Mouse (Mus musculus): ENCODE results near the gene Ibtk. TPM values are rescaled to one million over a fixed set of nuclear protein-coding genes. Genes with fewer than 3 reads are reported as not detected.
A peak's percentile ranks its signal among the peaks of the same experiment; 100 is the strongest.
"Not testable (repeated sequence)": the region's sequence is repeated elsewhere in the genome, so short reads cannot be mapped to it uniquely, and the experiment has no call there.

Gene Ibtk
- total RNA-seq (2021) (10 to 100 TPM; 37.2 to 40.0 TPM), polyA plus RNA-seq (2012; rRNA removed) (4.5 and 5.1 TPM in 2 replicates)
- long read RNA-seq, full-length matches to known transcripts = 5 of 14 reads
- long read RNA-seq, partial matches to known transcripts = 1 of 14 reads
- long read RNA-seq, other reads (novel, unspliced or antisense) = 8 of 14 reads

DNA sequence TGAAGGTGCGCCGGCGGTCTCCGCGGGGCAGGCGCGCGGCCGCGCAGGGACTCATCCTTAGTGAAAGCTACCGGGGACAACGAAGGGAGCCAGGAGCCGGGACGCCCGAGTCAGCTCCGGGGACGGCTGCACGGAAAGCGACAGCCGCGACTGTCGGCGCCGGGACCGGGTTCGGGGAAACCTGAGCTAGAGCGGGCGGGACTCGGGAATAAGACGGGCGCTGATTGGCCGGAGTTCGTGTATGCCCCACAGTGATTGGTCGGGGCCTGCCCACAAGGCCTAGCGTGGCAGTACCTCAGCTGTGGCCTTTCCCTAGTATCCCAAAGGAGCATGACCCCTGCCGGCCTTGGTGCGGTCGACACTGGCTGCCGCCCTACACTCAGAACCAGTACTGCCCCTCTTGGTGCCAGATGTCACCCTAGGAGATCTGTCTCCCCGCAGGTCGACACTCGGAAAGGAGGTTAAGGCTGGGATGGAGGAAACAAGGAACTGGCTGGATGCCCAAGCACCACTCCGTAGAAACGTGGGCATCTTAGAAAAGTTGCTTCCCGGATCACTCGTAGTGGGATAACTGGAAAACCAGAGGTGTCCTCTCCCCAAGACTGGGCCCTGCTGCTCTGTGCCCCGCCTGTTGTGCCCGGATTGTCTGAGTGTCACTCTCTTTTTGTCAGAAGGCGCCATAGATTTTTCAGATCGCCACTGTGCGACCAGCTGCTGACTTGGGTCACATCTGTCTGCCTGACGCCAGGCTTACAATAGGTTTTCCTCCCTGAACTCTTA, at the start of gene Ibtk:
Gene Ibtk (minus strand): TSS at position 193 of the 780 bp plus-strand sequence.
- DNase-seq = peak; percentile 99

DNA sequence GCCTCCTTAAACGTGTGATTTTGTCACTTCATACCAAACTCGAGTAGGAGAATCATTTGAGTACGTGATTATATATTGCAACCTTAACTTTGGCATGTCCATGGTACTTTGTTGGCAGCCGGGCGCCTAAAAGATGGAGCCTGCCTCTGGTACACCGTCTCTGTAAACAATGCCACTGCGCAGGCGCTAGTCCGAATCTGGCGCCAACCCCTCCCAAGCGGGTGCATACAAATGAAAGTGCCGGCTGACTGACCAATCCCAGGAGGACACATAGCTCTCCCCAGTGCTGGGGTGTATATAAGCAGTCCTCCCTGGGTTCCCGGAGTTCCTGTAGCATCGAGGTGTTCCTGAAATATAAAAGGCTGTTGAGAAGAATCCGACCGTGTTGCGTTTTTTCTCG, 42.4 kb upstream of the Ibtk start:
- not testable (repeated sequence) for DNase-seq

DNA sequence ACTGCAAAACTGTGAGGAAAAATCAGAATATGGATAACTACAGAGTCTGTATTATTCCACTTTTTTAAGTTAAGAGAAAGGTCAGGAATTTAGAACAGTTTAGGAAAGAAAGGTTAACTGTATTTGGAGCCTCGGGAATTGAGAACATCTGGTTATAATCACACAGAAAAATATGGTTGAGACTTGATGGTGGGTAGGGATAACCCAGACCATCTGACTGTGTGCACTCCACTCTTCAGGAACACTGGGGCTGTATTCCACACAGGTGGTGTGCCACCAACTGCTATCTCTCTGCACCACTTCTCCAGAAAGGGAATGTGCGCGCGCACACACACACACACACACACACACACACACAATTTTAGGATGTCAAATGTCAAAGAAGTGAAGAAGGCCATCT, 31.1 kb upstream of the Ibtk start:
- DNase-seq = no peak

DNA sequence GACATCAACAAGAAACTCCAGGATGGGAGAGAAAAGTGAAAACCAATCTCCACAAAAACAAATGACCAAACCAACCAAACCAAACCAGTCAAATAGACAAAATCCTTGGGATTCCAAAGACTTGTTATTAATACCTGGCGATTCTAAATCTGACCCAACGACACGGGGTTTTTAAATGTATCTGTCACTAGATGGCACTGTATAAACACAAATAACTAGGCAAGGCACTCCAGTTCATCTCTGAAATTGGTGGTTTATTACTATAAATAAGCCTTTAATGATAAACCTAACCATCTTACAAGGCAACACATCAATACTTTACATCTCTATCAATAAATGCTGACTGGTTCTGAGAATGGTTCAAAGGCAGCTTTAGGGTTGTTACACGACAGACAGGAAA, 30.3 kb upstream of the Ibtk start:
- DNase-seq = no peak

DNA sequence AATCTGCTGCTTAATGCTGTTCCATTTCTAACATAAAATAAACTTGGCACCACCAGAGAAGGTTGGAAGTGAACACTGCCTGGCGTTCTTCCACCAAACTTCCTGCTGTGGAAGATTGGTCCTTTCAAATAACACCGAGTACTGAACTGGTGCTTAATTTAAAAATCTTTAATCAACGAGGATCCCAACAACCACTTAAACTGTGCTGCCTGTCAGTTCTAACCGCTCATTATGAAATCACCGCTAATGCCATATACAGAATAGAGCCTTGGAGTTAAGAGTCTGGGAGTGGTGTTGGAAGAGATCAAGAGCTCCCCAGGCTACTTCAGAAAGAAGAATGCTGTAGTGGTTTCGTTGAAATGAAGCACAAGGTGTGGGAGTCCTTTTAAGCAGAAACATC, 28.4 kb upstream of the Ibtk start:
- no peak for DNase-seq

DNA sequence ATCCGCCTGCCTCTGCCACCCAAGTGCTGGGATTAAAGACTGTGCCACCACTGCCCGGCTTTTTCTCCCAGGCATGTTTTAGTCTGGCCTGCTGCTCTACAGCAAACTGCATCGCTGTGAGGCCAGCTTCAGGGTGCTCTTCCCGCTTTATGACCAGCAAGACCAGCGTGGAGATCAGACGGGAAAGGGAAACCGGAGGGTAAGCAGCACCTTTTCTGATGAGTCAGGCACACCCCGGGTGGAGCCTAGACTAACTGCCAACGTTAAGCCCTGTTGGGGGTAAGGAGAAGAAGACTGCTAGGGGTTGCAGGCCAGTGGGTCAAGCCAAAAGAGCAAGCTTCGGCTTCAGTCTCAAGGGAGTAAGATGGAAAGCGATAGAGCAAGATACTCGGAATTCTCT, 23.1 kb upstream of the Ibtk start:
- DNase-seq = no peak

DNA sequence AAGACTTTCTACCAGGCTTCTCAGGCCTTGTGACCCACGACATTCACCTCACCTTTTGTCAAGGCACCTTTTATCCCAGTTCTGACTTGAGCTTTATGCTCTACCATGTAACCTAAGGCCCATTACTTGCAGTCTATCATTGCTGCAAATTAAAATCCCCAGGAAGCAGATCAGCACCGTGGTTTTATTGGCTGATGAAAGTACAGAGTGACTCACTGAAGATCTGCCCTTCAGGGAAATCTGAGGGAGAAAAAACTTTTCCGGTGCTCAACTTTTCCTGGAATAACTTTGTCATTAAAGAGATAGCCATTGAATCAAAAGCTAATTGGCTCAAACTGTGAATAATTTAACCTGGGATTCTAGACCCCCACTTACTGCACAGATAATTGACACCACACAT, 22.3 kb upstream of the Ibtk start:
- peak; percentile 9 for DNase-seq

DNA sequence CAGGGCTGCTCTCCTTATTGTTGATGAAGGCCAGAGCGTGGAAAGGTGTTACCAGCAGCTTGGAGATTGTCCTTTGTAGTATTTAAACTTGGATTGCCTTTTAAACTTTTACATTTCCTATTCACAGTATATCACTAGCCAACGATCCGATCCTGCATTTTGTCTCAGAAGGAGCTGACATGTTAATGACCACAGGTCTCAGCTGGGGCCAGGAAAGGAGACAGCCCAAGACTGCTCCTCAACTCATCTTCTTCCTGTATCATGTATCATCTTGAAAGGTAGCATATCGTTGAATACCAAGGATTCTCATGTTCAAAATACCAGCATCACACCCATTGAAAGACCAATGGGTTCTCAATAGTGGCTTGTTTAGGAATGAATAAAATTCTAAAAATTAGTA, 21.2 kb upstream of the Ibtk start:
- DNase-seq = no peak

DNA sequence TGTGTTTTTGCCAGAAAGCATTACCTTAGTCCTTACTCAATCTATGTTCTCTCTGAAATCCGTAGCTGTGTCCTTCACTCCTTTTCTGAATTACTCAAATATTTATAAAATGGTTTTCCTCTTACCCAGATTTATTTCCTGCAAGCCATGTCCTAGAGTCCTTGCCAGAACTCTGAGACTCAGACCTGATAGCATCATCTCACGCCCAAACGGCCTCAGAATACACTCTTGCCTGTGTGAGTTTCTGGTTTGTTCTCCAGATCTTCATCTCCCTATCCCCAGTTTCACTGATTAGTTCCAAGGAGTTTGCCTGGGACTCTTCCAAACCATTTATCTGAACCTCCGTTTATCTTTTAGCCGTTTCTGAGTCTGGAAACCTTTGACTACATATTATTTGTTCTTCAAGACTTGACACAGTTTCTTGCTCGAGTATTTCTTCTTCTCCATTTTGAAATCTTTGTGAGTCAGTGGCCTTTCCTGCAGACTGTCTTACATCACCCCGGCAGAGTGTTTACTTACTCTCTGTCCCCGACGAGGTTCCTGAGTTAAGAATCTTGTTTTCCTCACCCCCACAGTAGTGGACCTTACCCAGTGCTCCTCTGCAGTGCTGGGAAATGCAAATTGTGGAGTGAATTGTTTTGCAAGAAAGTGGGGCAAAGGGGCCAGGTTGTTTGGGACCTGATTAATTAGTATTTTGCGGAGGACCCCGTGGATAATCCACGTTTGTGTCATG, 20.1 kb upstream of the Ibtk start:
- DNase-seq = no peak

DNA sequence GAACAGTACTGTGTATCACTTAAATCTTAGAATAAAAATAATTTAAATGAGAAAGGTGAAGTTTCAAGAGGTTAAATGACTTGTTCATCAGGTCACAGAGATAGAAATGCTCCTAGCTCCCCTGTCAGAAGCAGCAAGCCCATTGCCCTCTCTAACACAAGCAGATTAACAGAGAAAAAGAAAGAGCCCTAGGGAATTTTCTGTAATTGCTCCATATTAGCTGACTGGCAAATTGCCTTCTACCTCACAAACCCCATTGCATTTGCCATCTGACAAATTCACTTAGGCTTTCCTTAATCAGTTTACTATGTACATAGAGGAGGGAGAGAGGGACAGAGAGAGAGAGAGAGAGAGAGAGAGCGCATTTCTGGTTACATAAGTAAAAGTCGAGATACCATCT, 18.1 kb upstream of the Ibtk start:
- DNase-seq = no peak

DNA sequence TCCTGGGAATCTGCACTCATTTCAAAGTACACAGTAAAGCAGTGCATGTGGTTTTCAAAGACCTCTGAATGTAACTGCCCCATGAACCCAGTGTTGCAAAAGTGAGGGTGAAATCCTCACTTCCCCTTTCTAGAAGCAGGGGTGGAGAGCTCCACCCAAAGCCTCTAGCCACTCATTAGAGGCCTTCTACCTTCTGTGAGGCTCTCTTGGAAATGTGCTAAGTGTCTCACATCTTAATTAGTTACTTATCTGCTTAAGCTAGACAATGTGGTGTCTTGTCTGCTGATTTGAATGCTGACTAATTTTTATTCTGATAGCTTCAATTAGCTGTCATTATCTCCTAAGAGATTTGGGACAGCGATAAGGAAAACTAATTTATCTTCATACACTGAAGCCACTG, 13.3 kb upstream of the Ibtk start:
- no peak for DNase-seq

DNA sequence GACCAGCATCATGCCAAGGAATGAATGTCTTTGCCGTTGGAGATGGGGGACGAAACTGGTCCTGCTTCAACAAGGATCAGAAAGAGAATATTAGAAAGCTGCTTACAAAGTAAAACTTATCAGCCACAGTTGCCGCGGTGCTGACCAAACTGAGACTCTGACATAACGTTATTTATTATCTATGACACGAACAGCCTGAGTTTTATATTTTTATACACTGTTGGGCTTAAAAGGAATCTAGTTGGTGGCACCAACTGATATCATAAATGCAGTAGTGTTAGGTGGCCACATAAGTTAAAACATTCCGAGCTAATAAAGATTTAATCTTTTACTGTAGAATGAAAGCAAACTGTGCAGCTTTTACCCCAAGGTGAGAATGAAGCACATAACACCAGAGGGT, 1.7 kb upstream of the Ibtk start:
- DNase-seq = no peak

DNA sequence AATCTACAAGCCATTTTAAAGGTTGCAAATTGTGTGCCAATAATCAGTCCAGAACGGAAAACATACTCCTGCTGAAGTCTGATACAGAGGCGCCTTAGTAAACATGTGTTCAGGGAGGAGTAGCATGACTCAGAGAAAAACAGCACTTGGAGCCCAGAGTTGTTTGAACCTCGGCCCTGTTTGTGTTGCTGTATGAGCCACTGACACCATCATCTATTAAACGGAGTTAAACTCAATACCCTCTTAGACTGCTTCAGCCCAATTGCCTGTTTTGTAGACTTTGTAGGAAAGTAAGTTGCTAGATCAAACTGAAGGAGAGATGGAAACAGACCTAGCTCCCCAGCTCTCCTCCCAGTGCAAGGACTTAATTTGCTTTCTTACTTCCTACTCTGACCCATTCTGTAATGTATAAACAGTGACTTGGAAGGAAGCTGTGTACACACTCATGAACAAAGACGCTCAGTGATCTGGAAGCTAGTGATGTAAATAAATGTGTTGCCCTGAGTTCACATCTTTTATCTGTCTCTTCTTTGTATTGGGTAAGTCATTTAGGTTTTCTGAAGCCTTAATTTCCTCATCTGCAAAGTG, 882 bp upstream of the Ibtk start:
- no peak for DNase-seq

DNA sequence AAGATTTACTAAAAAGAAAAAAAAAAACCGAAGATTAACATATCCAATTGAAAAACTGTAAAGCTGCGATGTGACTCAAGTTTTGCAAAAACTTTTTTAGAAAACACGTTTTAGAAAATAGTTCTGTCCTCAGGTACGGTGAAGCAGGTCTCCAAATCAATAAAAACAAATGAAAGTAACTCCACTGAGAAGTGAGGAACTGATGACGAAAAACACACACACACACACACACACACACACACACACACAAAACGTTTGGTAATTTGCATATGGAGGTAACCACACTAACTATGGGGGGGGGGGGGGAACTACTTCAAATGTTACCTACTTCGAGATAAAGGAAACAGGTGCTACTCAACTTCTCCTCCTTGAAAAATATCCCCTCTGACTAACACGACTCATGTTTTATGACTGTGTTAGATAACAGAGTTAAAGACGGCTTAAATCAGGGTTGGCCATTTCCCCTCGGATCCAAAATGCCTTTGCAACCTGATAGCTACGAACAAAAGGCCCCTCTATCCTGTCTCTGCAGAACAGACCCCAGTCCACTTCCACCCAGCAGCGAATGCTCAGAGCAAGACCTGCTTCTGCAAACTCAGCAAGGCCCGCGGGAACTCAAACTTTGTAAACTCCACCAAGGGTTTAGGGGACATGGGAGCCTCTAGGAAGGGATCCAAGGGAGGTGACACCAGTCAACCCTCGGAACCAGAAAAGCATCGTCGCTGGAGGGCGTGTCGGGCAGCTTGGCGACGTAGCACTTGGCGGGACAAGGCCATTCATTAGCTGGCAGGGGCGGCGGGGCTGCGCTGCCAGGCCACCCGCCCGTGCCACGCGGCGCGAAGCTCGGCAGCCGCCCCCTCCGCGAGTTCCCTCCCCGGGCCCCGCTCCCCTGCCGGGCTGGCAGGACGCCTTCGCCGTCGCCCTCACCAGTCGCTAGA, 661 bp downstream of the Ibtk start:
- DNase-seq = peak; percentile 91

DNA sequence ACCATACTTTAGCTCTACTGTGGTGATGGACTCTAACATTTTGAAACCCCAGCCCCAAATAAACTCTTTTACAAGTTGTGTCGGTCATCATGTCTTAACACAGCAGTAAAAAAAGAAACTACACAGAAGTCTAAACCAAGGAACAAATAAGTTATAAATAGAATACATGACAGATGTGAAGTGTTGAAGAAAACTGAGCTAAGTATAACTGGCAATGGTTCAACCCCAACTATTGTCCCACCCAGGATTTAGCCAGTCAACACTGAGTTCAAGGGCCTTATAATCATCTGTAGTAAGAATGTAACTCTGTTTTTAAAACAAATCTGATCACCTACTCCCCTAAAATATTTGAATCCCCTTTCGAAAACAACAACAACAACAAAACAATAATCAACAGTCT, 3.6 kb downstream of the Ibtk start:
- DNase-seq = no peak

DNA sequence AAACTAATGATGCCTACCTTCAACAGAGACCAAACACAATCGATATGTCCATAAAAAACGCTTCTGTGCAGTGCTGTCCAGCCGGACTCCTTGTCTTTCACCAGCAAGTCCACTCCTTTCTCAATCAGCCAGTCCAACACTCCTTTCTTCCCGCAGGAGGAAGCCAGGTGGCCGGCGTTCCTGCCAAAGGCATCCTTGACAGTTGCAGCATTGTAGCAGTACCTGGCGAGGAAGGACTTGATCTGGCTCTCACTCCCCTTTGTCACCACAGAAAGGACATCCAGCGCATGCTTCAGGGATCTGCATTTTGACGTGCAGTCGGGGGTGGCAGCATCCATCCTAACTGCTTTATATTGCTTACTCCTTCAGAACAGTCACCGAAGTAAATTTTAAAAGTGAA, 5.8 kb downstream of the Ibtk start:
- DNase-seq = no peak

DNA sequence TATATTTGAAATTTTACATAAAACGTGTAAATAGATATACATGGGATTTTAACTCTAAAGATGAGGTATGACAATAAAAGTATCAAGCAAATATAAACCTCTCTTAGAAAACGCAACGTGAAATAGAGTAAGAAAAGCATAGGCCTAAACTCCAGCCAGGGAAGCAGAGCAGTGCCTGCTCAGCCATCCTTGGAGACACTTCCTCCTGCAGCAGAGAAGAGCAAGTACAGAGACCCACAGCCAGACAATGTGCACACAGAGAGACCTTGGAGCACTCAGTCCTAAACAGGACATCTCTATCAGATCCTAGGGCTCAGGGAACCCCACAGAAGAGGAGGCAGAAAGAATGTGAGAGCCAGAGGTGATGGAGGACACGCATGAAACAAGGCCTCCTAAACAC, 7.0 kb downstream of the Ibtk start:
- DNase-seq = no peak

DNA sequence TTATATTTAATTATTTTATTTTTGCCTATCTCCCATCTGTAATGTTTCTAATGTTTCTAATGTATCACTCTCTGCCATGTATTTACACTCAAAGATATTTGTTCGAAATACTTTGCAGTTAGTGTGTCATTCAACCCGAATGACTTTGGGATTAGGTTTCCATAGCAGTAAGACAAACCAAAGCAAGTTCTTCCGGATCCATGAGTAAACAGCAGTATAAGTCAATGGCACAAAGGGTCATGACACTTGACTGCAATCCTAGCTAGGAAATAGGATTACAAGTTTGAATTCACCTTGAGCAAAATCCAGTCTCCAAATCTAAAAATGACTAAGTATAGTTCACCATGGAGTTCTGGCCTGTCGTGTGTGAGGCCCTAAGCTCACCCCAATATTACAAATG, 9.9 kb downstream of the Ibtk start:
- DNase-seq = no peak

DNA sequence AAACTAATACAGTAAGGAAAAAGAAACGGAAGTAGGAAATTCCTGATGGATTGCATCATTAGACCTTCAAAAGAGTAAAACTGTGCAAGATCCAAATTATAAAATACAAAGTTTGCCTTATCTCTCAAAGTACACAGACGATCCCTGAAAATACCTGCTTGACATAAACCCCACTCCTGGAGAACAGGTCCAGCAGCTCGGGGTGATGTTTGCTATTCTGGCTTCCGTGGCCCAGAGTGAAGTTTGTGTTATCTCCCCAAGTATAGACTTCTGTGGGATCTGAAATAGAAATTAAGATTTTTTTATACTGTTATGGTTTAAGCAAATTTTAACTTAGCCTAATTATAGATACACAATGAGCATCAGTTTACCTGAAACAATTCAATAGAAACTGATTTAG, 14.3 kb downstream of the Ibtk start:
- DNase-seq = no peak

DNA sequence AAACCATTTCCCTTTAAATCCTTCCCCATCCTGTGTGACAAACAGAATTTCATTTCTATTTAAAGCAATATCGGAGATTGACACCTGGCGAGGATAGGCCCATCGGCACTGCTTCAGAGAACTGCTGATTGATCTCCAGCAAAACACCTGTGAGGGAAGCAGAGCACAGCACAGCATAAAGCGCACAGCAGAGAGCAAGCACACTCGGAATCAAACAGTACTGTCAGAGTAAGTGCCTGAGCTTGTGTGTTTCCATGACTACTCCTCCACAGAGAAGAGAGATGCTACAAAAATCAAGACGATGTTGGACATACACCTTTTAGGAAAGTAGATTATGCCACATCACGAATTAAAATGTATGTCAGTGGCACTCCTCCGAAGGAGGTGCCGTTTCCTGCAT, 25.1 kb downstream of the Ibtk start:
- no peak for DNase-seq

DNA sequence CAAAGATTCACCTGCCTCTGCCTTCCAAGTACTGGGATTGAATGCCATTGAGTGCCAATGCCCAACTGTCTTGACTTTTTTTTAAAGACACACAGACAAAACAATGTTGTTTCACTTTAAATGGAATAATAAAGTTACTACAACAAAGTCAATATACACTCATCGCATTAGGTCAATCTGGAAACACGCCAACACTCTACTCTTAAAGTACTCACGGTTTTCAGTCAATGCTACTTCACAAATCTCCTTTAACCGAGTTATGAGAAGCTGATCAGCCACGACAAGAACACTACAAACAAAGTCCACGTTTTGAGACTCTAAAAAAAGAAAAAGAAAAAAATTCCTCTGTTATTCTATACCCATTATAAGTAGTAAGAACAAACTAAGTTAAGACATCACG, 31.8 kb downstream of the Ibtk start:
- DNase-seq = no peak

DNA sequence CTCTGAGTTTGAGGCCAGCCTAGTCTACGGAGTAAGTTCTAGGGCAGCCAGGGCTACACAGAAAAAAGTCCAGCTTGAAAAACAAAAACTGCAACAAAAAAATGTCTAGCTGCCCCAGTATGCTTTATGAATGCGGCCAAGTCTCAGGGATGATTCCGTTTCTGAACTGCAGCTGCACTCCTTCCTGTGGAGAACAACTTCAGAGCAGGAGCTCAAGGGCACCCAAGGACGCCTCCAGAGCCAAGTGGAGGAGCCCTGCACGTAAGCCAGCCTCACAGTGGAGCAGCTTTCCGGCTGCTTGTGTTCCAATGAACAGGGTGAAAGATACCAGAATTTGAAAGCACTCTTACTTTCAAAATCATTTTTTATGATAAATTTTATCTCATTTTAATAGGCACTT, 41.8 kb downstream of the Ibtk start:
- DNase-seq = peak; percentile 36

Measured in adrenal gland, adult 2 months (tissue).